Mouse (Mus musculus) limb, embryonic 11.5 days (tissue): ENCODE measurements around the gene Osm. TPM values are rescaled to one million over a fixed set of nuclear protein-coding genes. Genes with fewer than 3 reads are reported as not detected.

Source experiments
- ATAC-seq: fragments of 200-750 bp; cut with Nextera tagmentation; 2 replicates; pipeline ENCODE4 v1.8.0; 2017; ENCODE audit warnings: low read depth; ENCODE audit not compliant: insufficient number of reproducible peaks, low FRiP score, low TSS enrichment
- DNase-seq: peaks from one replicate; pipeline ENCODE4 v3.0.0-alpha.2; 2015; ENCODE audit warnings: low spot score
- H3K27ac ChIP-seq: fragments of 300-500 bp; sonication (generic); replicated peaks from 2 replicates; pipeline ENCODE4 v1.5.1; 2014; ENCODE audit warnings: low read depth, mild to moderate bottlenecking, low read length
- H3K27me3 ChIP-seq: fragments of 300-500 bp; sonication (generic); 2 replicates; pipeline ENCODE4 v1.6.1; 2014; ENCODE audit warnings: mild to moderate bottlenecking, low read length, mixed read lengths; ENCODE audit not compliant: control insufficient read depth, insufficient read depth
- H3K36me3 ChIP-seq: fragments of 300-500 bp; sonication (generic); 2 replicates; pipeline ENCODE4 v1.6.1; 2014; ENCODE audit warnings: mild to moderate bottlenecking, low read length, moderate library complexity, mixed read lengths; ENCODE audit not compliant: control insufficient read depth, insufficient read depth
- H3K4me1 ChIP-seq: fragments of 300-500 bp; sonication (generic); 2 replicates; pipeline ENCODE4 v1.6.1; 2014; ENCODE audit warnings: low read length, mixed read lengths; ENCODE audit not compliant: control insufficient read depth, insufficient read depth
- H3K4me2 ChIP-seq: fragments of 300-500 bp; sonication (generic); 2 replicates; pipeline ENCODE4 v1.6.1; 2014; ENCODE audit warnings: low read depth, mild to moderate bottlenecking, moderate library complexity; ENCODE audit not compliant: severe bottlenecking
- H3K4me3 ChIP-seq: fragments of 300-500 bp; sonication (generic); 2 replicates; pipeline ENCODE4 v1.5.1; 2014; ENCODE audit warnings: low read depth, low read length
- H3K9ac ChIP-seq: fragments of 300-500 bp; sonication (generic); 2 replicates; pipeline ENCODE4 v1.6.1; 2014; ENCODE audit warnings: mild to moderate bottlenecking, low read length
- H3K9me3 ChIP-seq: fragments of 300-500 bp; sonication (generic); 2 replicates; pipeline ENCODE4 v1.6.1; 2016; ENCODE audit warnings: low read length; ENCODE audit not compliant: control insufficient read depth
- WGBS: fragments of 180-500 bp; shearing (Covaris S2); extraction: QIAGEN DNeasy Blood & Tissue Kit; methylation state at CpG from one replicate; pipeline ENCODE4 v1.1.7; 2014; 5-methylcytosine and 5-hydroxymethylcytosine counted together
- polyA plus RNA-seq: library from polyadenylated mRNA; unstranded; fragments of >200 nt; fragmentation: Nextera tagmentation; extraction: Ambion mirVana; gene quantifications from 2 replicates; pipeline ENCODE4 v1.2.1, GENCODE M21; 2014

Osm gene
- polyA plus RNA-seq, 1 experiment from 2014 or later: not detected

DNA sequence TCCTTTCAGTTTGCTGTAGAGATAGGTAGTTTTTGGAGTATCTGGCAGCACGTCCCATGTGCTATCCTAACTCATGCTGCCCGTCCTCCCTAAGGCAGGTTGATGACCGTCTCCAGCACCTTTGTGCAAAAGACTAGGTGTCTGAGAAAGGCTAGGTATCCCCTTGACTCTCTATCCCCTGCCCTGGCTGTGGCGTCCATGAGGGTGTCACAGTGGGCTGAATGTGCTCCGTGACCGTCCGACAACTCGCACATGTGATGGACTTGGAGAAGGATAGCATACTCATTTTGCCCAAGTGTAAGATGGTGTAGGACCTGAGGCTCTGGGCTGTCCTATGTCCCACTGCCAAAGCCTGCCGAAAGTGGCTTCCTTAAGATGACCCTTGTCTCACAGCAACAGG is 28.6 kb upstream of the Osm start:
- Histone ChIP-seq H3K9me3 (no peaks in the 10 kb centered on the region), H3K4me2 (no peak overlapping the region), H3K27me3 (no peaks in the 10 kb centered on the region), H3K4me3 (no peak overlapping the region), H3K9ac (no peak overlapping the region), H3K27ac (no peak overlapping the region), H3K36me3 (no peaks in the 10 kb centered on the region; the same call in 1 of the 2 replicates), H3K4me1 (no peaks in the 10 kb centered on the region)
- no peak for ATAC-seq
- WGBS: 95% methylated on average over 9 of the region's 9 CpGs
- DNase-seq: no peak

DNA sequence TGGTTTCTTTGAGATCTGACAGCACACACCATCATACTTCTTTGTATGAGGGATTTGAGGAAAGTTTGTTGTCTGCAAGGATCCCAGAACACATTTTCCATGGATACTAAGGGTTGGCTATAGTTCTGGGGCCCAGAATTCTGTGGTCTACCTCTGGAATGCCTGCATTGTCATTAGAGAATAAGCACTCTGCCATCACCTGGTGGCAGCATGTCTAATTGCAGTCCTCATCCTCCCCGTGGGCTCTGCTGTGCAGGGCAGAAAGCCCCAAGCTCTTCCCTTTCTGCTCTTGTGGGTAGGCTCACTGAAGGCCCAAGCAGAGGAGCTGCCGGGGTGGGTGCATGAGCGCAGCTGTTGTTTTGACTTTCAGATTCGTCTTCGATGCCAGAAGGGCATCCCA is 26.7 kb upstream of the Osm start:
- no peak for ATAC-seq
- H3K9ac ChIP-seq: no peak overlapping the region
- H3K9me3 ChIP-seq: no peaks in the 10 kb centered on the region
- H3K27ac ChIP-seq: no peak overlapping the region
- no peak overlapping the region for H3K4me3 ChIP-seq
- 80% methylated on average over 5 of the region's 5 CpGs for WGBS
- no peak for DNase-seq
- H3K4me2 ChIP-seq: no peak overlapping the region
- no peaks in the 10 kb centered on the region for H3K27me3 ChIP-seq
- no peaks in the 10 kb centered on the region; the same call in 1 of the 2 replicates for H3K36me3 ChIP-seq
- no peaks in the 10 kb centered on the region for H3K4me1 ChIP-seq

DNA sequence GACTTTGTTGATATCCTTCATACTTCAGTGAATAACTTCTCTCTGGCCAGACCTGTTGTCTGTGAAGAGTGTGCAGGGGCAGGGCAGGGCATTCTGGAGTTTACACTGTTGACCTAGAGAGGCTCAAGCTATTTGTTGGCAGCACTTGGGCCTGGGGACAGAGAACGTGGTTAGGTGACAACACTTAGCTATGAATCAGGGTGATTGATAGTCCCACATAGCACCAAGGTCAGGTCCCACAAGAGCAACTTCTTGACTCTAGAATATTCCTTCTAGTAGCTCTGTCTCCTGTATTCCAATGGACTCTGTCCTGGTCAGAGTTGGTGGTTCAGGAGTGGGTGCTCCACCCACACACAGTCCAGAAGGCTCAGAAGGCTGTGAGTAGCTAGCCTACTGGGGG is 25.4 kb upstream of the Osm start:
- Histone ChIP-seq H3K9me3 (no peaks in the 10 kb centered on the region), H3K4me2 (no peak overlapping the region), H3K36me3 (no peaks in the 10 kb centered on the region; the same call in 1 of the 2 replicates), H3K27me3 (no peaks in the 10 kb centered on the region), H3K4me3 (no peak overlapping the region), H3K27ac (no peak overlapping the region), H3K9ac (no peak overlapping the region), H3K4me1 (no peaks in the 10 kb centered on the region)
- ATAC-seq (no peak), DNase-seq (no peak)
- 57% methylated on average over 1 of the region's 1 CpGs for WGBS

DNA sequence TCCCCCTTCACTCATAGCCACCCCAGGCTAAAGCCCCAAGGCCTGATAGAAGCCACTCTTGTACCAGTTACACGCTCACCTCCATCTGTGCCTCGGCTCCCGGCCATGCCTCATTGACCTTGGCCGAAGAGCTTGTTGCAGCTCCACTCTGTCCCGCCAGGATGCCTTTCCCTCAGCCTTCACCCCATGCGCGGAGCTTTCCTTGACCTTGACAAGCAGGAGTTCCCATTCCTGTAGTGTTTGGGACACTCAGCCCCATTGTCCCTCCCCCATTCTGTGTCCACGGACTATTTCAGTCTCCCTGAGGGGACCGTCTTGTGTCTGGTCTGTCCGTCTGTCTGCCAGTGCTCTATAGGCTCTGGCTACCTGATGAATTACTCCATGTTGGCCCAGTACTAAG is 23.1 kb upstream of the Osm start:
- no peak for DNase-seq
- Histone ChIP-seq H3K9me3 (no peaks in the 10 kb centered on the region), H3K4me1 (no peaks in the 10 kb centered on the region), H3K27me3 (no peaks in the 10 kb centered on the region), H3K9ac (no peak overlapping the region), H3K36me3 (no peaks in the 10 kb centered on the region; the same call in 1 of the 2 replicates), H3K27ac (no peak overlapping the region), H3K4me3 (no peak overlapping the region), H3K4me2 (no peak overlapping the region)
- no peak for ATAC-seq
- WGBS: 92% methylated on average over 10 of the region's 10 CpGs

DNA sequence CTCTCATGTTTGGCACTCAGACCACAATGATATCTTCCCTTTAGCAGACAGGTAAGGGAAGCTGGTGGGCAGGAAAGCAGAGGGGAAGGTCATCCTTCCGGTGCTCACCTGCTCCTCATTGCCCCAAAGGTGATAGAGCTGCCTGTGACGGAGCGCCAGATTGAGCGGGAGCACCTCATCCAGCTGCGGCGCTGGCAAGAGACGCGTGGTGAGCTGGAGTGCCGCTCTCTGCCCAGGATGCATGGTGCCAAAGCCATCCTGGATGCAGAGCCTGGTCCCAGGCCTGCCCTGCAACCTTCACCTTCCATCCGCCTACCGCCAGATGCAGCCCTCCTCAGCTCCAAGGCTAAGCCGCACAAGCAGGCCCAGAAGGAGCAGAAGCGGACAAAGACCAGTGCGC is 21.6 kb upstream of the Osm start:
- Histone ChIP-seq H3K36me3 (no peaks in the 10 kb centered on the region; the same call in 1 of the 2 replicates), H3K4me2 (no peak overlapping the region), H3K9ac (no peak overlapping the region), H3K9me3 (no peaks in the 10 kb centered on the region), H3K4me3 (no peak overlapping the region), H3K4me1 (no peaks in the 10 kb centered on the region), H3K27ac (no peak overlapping the region), H3K27me3 (peaks cover 9% of the 10 kb centered on the region)
- ATAC-seq (no peak), DNase-seq (no peak)
- WGBS: 95% methylated on average over 14 of the region's 14 CpGs

DNA sequence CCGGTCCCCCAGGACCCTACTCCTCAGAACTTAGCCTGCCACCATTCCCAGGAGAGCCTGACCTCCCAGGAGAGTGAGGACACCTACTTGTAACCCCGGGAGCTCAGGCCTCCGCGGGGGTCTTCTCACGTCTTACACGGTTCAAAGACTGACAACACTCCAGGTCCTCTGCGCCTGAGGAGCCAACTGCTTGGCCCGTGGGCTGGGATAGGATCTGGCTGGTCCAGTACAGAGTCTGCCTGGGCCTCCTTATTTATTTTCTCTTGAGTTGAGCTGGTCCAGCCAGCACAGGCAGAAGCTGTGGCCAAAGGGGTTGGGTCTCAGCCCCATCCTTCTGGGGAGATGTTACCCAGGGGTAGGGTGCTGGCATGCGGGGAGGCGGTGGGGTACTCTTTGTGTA is 21.2 kb upstream of the Osm start:
- WGBS: 79% methylated on average over 10 of the region's 10 CpGs

DNA sequence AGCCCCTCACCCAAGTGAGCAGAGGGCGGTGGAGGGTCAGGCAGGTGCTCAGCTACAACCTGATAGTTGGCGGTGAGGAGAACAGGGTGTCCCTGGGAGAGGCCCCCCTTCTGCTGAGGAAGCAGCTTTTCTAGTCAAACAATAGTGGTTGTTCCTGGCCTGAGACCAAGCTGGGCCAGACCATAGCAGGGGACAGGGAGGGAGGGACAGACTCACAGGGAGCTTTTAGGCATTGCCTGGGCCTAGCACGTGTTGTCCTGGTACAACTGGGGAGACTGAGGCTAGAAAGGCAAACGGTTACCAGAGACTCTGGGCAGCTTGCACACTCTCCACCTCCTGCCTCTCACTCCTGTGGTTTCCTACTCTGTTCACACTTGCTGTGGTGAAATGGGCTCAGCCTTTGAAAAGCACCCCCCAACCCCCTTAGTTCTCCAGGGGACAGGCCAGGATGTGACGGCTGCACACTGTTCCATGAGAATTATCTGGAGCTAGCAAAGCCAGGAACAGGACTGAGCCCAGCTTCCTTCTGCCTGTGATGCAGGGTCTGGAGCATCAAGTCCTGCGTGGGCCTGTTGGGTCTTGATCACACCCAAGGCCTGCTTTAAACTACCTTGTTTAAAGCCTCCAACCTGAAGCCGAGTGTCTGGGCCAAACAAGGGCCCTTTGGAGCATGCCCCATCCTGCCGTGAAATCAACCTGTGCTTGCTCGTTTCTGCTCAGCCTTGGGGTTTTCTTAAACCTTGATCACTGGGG is 19.8 kb upstream of the Osm start:
- WGBS: 79% methylated on average over 9 of the region's 9 CpGs
- no peaks in the 10 kb centered on the region; the same call in 1 of the 2 replicates for H3K36me3 ChIP-seq

More for the DNA sequence above, 21.2 kb upstream of the Osm start:
- Histone ChIP-seq H3K4me3 (no peak overlapping the region), H3K4me1 (no peaks in the 10 kb centered on the region), H3K36me3 (no peaks in the 10 kb centered on the region; the same call in 1 of the 2 replicates), H3K4me2 (no peak overlapping the region), H3K27ac (no peak overlapping the region), H3K27me3 (peaks cover 9% of the 10 kb centered on the region), H3K9ac (no peak overlapping the region), H3K9me3 (no peaks in the 10 kb centered on the region)
- DNase-seq: no peak
- no peak for ATAC-seq

DNA sequence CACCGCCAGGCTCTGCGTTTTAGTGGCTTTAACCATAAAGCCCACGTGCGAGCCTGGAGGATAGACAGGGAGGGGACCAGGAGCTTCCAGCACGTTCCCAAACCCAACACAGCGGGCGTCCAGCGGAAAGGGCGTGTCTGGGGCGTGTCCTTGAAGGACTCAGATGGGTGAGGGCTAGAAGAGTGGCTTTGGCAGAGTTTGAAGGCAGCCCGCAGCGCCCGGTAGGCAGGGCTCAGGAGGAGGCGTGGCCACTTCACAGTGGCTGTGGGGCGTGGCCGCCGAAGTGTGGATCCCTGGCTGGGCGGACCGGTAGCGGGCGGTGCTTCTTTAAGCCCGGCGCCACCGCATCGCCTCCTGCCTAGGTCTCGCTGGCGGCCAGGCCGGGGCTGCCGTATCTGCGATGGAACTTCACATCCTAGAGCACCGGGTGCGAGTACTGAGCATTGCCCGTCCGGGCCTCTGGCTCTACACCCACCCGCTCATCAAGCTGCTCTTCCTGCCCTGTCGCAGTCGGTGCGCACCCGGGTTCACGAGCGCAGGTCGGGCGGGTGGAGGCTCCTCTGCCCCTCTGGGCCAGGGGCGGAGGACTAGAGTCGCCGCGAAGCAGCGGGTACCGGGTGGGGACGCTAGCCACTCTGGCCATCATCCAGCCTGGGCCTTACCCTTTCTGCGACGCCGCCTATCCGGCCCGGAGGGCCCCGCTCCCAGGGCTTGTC is 18.1 kb upstream of the Osm start, which contains the start of gene Castor1:
TSS of gene Castor1 (plus strand) at position 312 of the 716 bp plus-strand sequence.
- Histone ChIP-seq H3K9ac (peak within 1 kb of the TSS; percentile 13; the same call in 1 of the 2 replicates), H3K36me3 (no peaks in the 10 kb centered on the region; the same call in 1 of the 2 replicates), H3K4me3 (peak within 1 kb of the TSS; percentile 43), H3K9me3 (no peaks in the 10 kb centered on the region), H3K27me3 (peaks cover 9% of the 10 kb centered on the region), H3K4me1 (no peaks in the 10 kb centered on the region), H3K27ac (no peak within 1 kb of the TSS), H3K4me2 (peak within 1 kb of the TSS; percentile 84)
- DNase-seq: peak; percentile 82
- 2% methylated on average over 56 of the region's 56 CpGs for WGBS
- ATAC-seq: peak; percentile 80

More for the DNA sequence above, 19.8 kb upstream of the Osm start:
- H3K9me3 ChIP-seq: no peaks in the 10 kb centered on the region
- peaks cover 9% of the 10 kb centered on the region for H3K27me3 ChIP-seq
- no peak overlapping the region for H3K9ac ChIP-seq
- no peak overlapping the region for H3K27ac ChIP-seq
- no peak overlapping the region for H3K4me3 ChIP-seq
- H3K4me1 ChIP-seq: no peaks in the 10 kb centered on the region
- no peak for ATAC-seq
- no peak overlapping the region for H3K4me2 ChIP-seq
- no peak for DNase-seq
